12 mouse cellular contexts compared by ENCODE assay signal in genomic region chr2:92530677-92531076, GRCm38 (mm10).
DNase-seq lines count a peak whose midpoint lies in the region; ATAC-seq and TF ChIP-seq lines count a peak whose summit lies in the region.
"Had no signal": no experiment of that assay in that cellular context is flagged by ENCODE, and none has a peak within 500 bp of the region (broad histone marks: within the 10 kb centered on the region; RNA-seq: fewer than 3 reads in every experiment).

No protein-coding gene starts in this region.

- no peaks in the 10 kb centered on the region for H3K27me3 ChIP-seq in hindbrain, embryonic 10.5 days (ENCODE audit: insufficient read depth, poor library complexity, severe bottlenecking)
- H3K27me3 ChIP-seq in hindbrain, embryonic 16.5 days (replicated peaks; ENCODE audit: control insufficient read depth, insufficient read depth, low read length) = no peaks in the 10 kb centered on the region
- no peaks in the 10 kb centered on the region for H3K27me3 ChIP-seq in forebrain, postnatal 0 days (ENCODE audit: insufficient read depth, low read length)

- ATAC-seq in hindbrain, embryonic 16.5 days = no peak
- ATAC-seq in forebrain, postnatal 0 days = peak; percentile 40; the same call in 1 of the 2 replicates
- ATAC-seq: CD4-positive, CD25-positive, alpha-beta regulatory T cell, adult 4 months; inflammation-experienced regulatory T-cells, adult 6 months had no signal

- no peak overlapping the region for H3K27ac ChIP-seq in hindbrain, embryonic 10.5 days
- H3K27ac ChIP-seq in hindbrain, embryonic 16.5 days (ENCODE audit: low read depth, low read length) = no peak overlapping the region
- H3K27ac ChIP-seq in forebrain, postnatal 0 days (ENCODE audit: low read depth, low read length) = no peak overlapping the region

- 28% methylated on average over 4 of the region's 4 CpGs for WGBS in hindbrain, embryonic 10.5 days
- 15% methylated on average over 4 of the region's 4 CpGs for WGBS in hindbrain, embryonic 16.5 days
- 9% methylated on average over 4 of the region's 4 CpGs for WGBS in forebrain, postnatal 0 days

- peak; percentile 26 for DNase-seq in hindbrain, embryonic 10.5 days (ENCODE audit: low spot score)
- peak; percentile 42 to 66 for DNase-seq in right cerebral cortex, postnatal 10 days (ENCODE audit: low spot score in 2 of 2)
- no peak for DNase-seq in right cerebral cortex, postnatal 14 days
- DNase-seq in forebrain, postnatal 0 days = peak; percentile 39
- DNase-seq in telencephalon, adult 2 months (ENCODE audit: low read depth, low spot score) = peak; percentile 62
- no peak for DNase-seq in ovary, postnatal 14 days (ENCODE audit: low spot score)
- no peak for DNase-seq in cerebellum, postnatal 36 days
- DNase-seq: kidney, postnatal 36 days; lung, embryonic 14.5 days had no signal

- no peak overlapping the region for H3K4me3 ChIP-seq in hindbrain, embryonic 10.5 days
- H3K4me3 ChIP-seq in hindbrain, embryonic 16.5 days (ENCODE audit: low read length) = no peak overlapping the region
- no peak overlapping the region for H3K4me3 ChIP-seq in forebrain, postnatal 0 days (ENCODE audit: low read depth, low read length)

- H3K36me3 ChIP-seq in hindbrain, embryonic 10.5 days = no peaks in the 10 kb centered on the region
- H3K36me3 ChIP-seq in hindbrain, embryonic 16.5 days (ENCODE audit: control insufficient read depth, insufficient read depth, low read length) = no peaks in the 10 kb centered on the region
- no peaks in the 10 kb centered on the region for H3K36me3 ChIP-seq in forebrain, postnatal 0 days (ENCODE audit: insufficient read depth)

- no peak for TF ChIP-seq CTCF in forebrain, postnatal 0 days (IDR thresholded peaks at IDR 0.05; ENCODE audit: low read depth)

- H3K9ac ChIP-seq in hindbrain, embryonic 16.5 days (ENCODE audit: low read depth, low read length) = no peak overlapping the region
- H3K9ac ChIP-seq in forebrain, postnatal 0 days = no peak overlapping the region
- H3K9ac ChIP-seq: lung, embryonic 14.5 days had no signal

- no peak overlapping the region for H3K4me2 ChIP-seq in hindbrain, embryonic 16.5 days (ENCODE audit: low read length)
- no peak overlapping the region for H3K4me2 ChIP-seq in forebrain, postnatal 0 days (ENCODE audit: low read depth)
- H3K4me2 ChIP-seq: lung, embryonic 14.5 days had no signal

- no peaks in the 10 kb centered on the region for H3K9me3 ChIP-seq in hindbrain, embryonic 10.5 days
- H3K9me3 ChIP-seq in hindbrain, embryonic 16.5 days (ENCODE audit: control insufficient read depth, low read length) = no peaks in the 10 kb centered on the region
- H3K9me3 ChIP-seq in forebrain, postnatal 0 days (ENCODE audit: low read length) = no peaks in the 10 kb centered on the region

- H3K4me1 ChIP-seq in hindbrain, embryonic 10.5 days (replicated peaks) = peaks cover 35% of the 10 kb centered on the region
- H3K4me1 ChIP-seq in hindbrain, embryonic 16.5 days (ENCODE audit: control insufficient read depth, insufficient read depth, low read depth, low read length) = peaks cover 14% of the 10 kb centered on the region
- H3K4me1 ChIP-seq in forebrain, postnatal 0 days (ENCODE audit: insufficient read depth) = 0 out of 2 replicates have a peak, but pooled peaks cover 3% of the 10 kb centered on the region

Comparison
In these comparisons a context has a peak if more than half of its experiments do, and no peak if none do; other contexts are left out.
1. DNase-seq: peak in hindbrain, embryonic 10.5 days (single experiment), right cerebral cortex, postnatal 10 days (2 of 2), forebrain, postnatal 0 days (single experiment) and telencephalon, adult 2 months (single experiment); none in right cerebral cortex, postnatal 14 days (single experiment), ovary, postnatal 14 days (single experiment) and cerebellum, postnatal 36 days (0 of 2).